Mouse (Mus musculus): ENCODE measurements around the gene Ssbp2.
A peak's percentile ranks its signal among the peaks of the same experiment; 100 is the strongest.

GRCm38 (mm10) chr13:91723108-91723735 lies 263.1 kb downstream of the Ssbp2 start:
- peak; percentile 77 for TF ChIP-seq CTCF (conservative IDR thresholded peaks at IDR 0.05; ENCODE audit: insufficient read depth, insufficient read length, low read depth, low read length)
- TF ChIP-seq POLR2A (IDR thresholded peaks at IDR 0.05; ENCODE audit: low read depth, low read length), result no peak

Measured in kidney, adult 2 months (tissue).